Mouse (Mus musculus): ENCODE measurements at regions not wholly inside any gene's neighbourhood (a gene's known extent, or its start where the extent isn't known, plus 50 kb on each side); places are given as distances from the start of the nearest gene placed in this dataset.

- no peaks in the 10 kb centered on the region for H3K36me3 ChIP-seq (ENCODE audit: insufficient read depth, low read length)
- no peak for TF ChIP-seq CTCF (IDR thresholded peaks at IDR 0.05; ENCODE audit: low read depth)
- H3K27me3 ChIP-seq (ENCODE audit: insufficient read depth, low read length) = no peaks in the 10 kb centered on the region
- H3K9me3 ChIP-seq (ENCODE audit: low read length) = no peaks in the 10 kb centered on the region
- no peak overlapping the region for H3K9ac ChIP-seq (replicated peaks; ENCODE audit: low read length)
- H3K4me2 ChIP-seq (ENCODE audit: low read depth, low read length) = no peak overlapping the region
- DNase-seq (ENCODE audit: low spot score) (no peak), ATAC-seq (no peak)
- H3K4me1 ChIP-seq (ENCODE audit: insufficient read depth, low read length) = no peaks in the 10 kb centered on the region
- no peak overlapping the region for H3K4me3 ChIP-seq (ENCODE audit: low read length)
- no peak overlapping the region for H3K27ac ChIP-seq
- 64% methylated on average over 3 of the region's 4 CpGs for WGBS
Measured at GRCm38 (mm10) chr7:134500210-134500609, 114.7 kb upstream of the D7Ertd443e start.

GRCm38 (mm10) chr7:134501079-134501478 is 115.6 kb upstream of the D7Ertd443e start:
- no peak for TF ChIP-seq CTCF (IDR thresholded peaks at IDR 0.05; ENCODE audit: low read depth)
- no peak overlapping the region for H3K27ac ChIP-seq
- no peak overlapping the region for H3K4me2 ChIP-seq (ENCODE audit: low read depth, low read length)
- H3K4me3 ChIP-seq (ENCODE audit: low read length) = no peak overlapping the region
- H3K4me1 ChIP-seq (ENCODE audit: insufficient read depth, low read length) = no peaks in the 10 kb centered on the region
- no peaks in the 10 kb centered on the region for H3K27me3 ChIP-seq (ENCODE audit: insufficient read depth, low read length)
- H3K36me3 ChIP-seq (ENCODE audit: insufficient read depth, low read length) = no peaks in the 10 kb centered on the region
- 7% methylated on average over 1 of the region's 1 CpGs for WGBS
- H3K9me3 ChIP-seq (ENCODE audit: low read length) = no peaks in the 10 kb centered on the region
- H3K9ac ChIP-seq (replicated peaks; ENCODE audit: low read length) = no peak overlapping the region
- DNase-seq (ENCODE audit: low spot score) = no peak
- ATAC-seq = peak; percentile 61; the same call in 1 of the 2 replicates

- TF ChIP-seq CTCF (IDR thresholded peaks at IDR 0.05; ENCODE audit: low read depth) = no peak
- H3K4me1 ChIP-seq (ENCODE audit: insufficient read depth, low read length) = no peaks in the 10 kb centered on the region
- no peak overlapping the region for H3K4me3 ChIP-seq (ENCODE audit: low read length)
- 84% methylated on average over 6 of the region's 6 CpGs for WGBS
- no peaks in the 10 kb centered on the region for H3K27me3 ChIP-seq (ENCODE audit: insufficient read depth, low read length)
- ATAC-seq (no peak), DNase-seq (ENCODE audit: low spot score) (no peak)
- no peaks in the 10 kb centered on the region for H3K36me3 ChIP-seq (ENCODE audit: insufficient read depth, low read length)
- no peak overlapping the region for H3K9ac ChIP-seq (replicated peaks; ENCODE audit: low read length)
- no peak overlapping the region for H3K4me2 ChIP-seq (ENCODE audit: low read depth, low read length)
- no peaks in the 10 kb centered on the region for H3K9me3 ChIP-seq (ENCODE audit: low read length)
- no peak overlapping the region for H3K27ac ChIP-seq
Measured at GRCm38 (mm10) chr7:134510333-134510928, 125.0 kb upstream of the D7Ertd443e start.

- Histone ChIP-seq H3K27ac (no peak overlapping the region), H3K4me3 (ENCODE audit: low read length) (no peak overlapping the region), H3K36me3 (ENCODE audit: insufficient read depth, low read length) (no peaks in the 10 kb centered on the region), H3K4me1 (ENCODE audit: insufficient read depth, low read length) (no peaks in the 10 kb centered on the region), H3K27me3 (ENCODE audit: insufficient read depth, low read length) (no peaks in the 10 kb centered on the region), H3K9me3 (ENCODE audit: low read length) (no peaks in the 10 kb centered on the region), H3K4me2 (ENCODE audit: low read depth, low read length) (no peak overlapping the region), H3K9ac (replicated peaks; ENCODE audit: low read length) (no peak overlapping the region)
- DNase-seq (ENCODE audit: low spot score) = no peak
- peak; percentile 36; the same call in 1 of the 2 replicates for TF ChIP-seq CTCF (IDR thresholded peaks at IDR 0.05; ENCODE audit: low read depth)
- WGBS = 79% methylated on average over 9 of the region's 9 CpGs
- no peak for ATAC-seq
Measured at GRCm38 (mm10) chr7:134519372-134519975, 134.0 kb upstream of the D7Ertd443e start.

GRCm38 (mm10) chr7:134523897-134524296 is 138.4 kb upstream of the D7Ertd443e start:
- 87% methylated on average over 8 of the region's 8 CpGs for WGBS
- H3K9me3 ChIP-seq (ENCODE audit: low read length) = no peaks in the 10 kb centered on the region
- no peak for TF ChIP-seq CTCF (IDR thresholded peaks at IDR 0.05; ENCODE audit: low read depth)

GRCm38 (mm10) chr7:134525041-134525440 is 139.6 kb upstream of the D7Ertd443e start:
- no peak for TF ChIP-seq CTCF (IDR thresholded peaks at IDR 0.05; ENCODE audit: low read depth)
- no peak for DNase-seq (ENCODE audit: low spot score)
- Histone ChIP-seq H3K4me3 (ENCODE audit: low read length) (no peak overlapping the region), H3K36me3 (ENCODE audit: insufficient read depth, low read length) (no peaks in the 10 kb centered on the region), H3K27ac (no peak overlapping the region), H3K9me3 (ENCODE audit: low read length) (no peaks in the 10 kb centered on the region), H3K27me3 (ENCODE audit: insufficient read depth, low read length) (no peaks in the 10 kb centered on the region), H3K9ac (replicated peaks; ENCODE audit: low read length) (no peak overlapping the region), H3K4me1 (ENCODE audit: insufficient read depth, low read length) (no peaks in the 10 kb centered on the region), H3K4me2 (ENCODE audit: low read depth, low read length) (no peak overlapping the region)
- no peak for ATAC-seq
- WGBS = 100% methylated on average over 1 of the region's 1 CpGs

More at GRCm38 (mm10) chr7:134523897-134524296, 138.4 kb upstream of the D7Ertd443e start:
- Histone ChIP-seq H3K27me3 (ENCODE audit: insufficient read depth, low read length) (no peaks in the 10 kb centered on the region), H3K9ac (replicated peaks; ENCODE audit: low read length) (no peak overlapping the region), H3K4me2 (ENCODE audit: low read depth, low read length) (no peak overlapping the region), H3K4me1 (ENCODE audit: insufficient read depth, low read length) (no peaks in the 10 kb centered on the region), H3K36me3 (ENCODE audit: insufficient read depth, low read length) (no peaks in the 10 kb centered on the region), H3K27ac (no peak overlapping the region), H3K4me3 (ENCODE audit: low read length) (no peak overlapping the region)
- ATAC-seq (no peak), DNase-seq (ENCODE audit: low spot score) (no peak)

GRCm38 (mm10) chr7:134525461-134525860 is 140.0 kb upstream of the D7Ertd443e start:
- no peak overlapping the region for H3K27ac ChIP-seq
- no peak overlapping the region for H3K4me3 ChIP-seq (ENCODE audit: low read length)
- H3K4me2 ChIP-seq (ENCODE audit: low read depth, low read length) = no peak overlapping the region
- no peak for DNase-seq (ENCODE audit: low spot score)
- no peaks in the 10 kb centered on the region for H3K27me3 ChIP-seq (ENCODE audit: insufficient read depth, low read length)
- WGBS = 98% methylated on average over 2 of the region's 2 CpGs
- ATAC-seq = no peak
- no peak for TF ChIP-seq CTCF (IDR thresholded peaks at IDR 0.05; ENCODE audit: low read depth)
- H3K9ac ChIP-seq (replicated peaks; ENCODE audit: low read length) = no peak overlapping the region
- H3K9me3 ChIP-seq (ENCODE audit: low read length) = no peaks in the 10 kb centered on the region
- H3K36me3 ChIP-seq (ENCODE audit: insufficient read depth, low read length) = no peaks in the 10 kb centered on the region
- H3K4me1 ChIP-seq (ENCODE audit: insufficient read depth, low read length) = no peaks in the 10 kb centered on the region

Measured in hindbrain, postnatal 0 days (tissue).